Mouse (Mus musculus) ES-E14 (cell line): Measurements from ENCODE around the gene Abcc10.

Source experiments
- HCFC1 ChIP-seq: IDR thresholded peaks from 2 replicates; pipeline ENCODE4 v1.6.1; 2012; ENCODE audit warnings: low read length, inconsistent platforms, borderline replicate concordance; ENCODE audit not compliant: insufficient read depth
- MAFK ChIP-seq: IDR thresholded peaks from 2 replicates; pipeline ENCODE4 v1.6.1; 2014; ENCODE audit warnings: mild to moderate bottlenecking, low read depth, low read length, inconsistent platforms; ENCODE audit not compliant: insufficient read depth
- ZC3H11A ChIP-seq: IDR thresholded peaks from 2 replicates; pipeline ENCODE4 v1.6.1; 2012; ENCODE audit warnings: low read depth, mild to moderate bottlenecking, inconsistent platforms, low read length, borderline replicate concordance
- ZNF384 ChIP-seq: IDR thresholded peaks from 2 replicates; pipeline ENCODE4 v1.6.1; 2012; ENCODE audit warnings: low read depth, low read length, inconsistent platforms

- no peak for TF ChIP-seq HCFC1
- TF ChIP-seq MAFK = no peak
- TF ChIP-seq ZC3H11A = no peak
- TF ChIP-seq ZNF384 = no peak
Observed at GRCm38 (mm10) chr17:46253452-46254084, 74.6 kb downstream of the Abcc10 start, which contains the start of gene Lrrc73.
